Mouse (Mus musculus) MN1 (cell line): Measurements from ENCODE around the gene Gm6583.
A peak's percentile ranks its signal among the peaks of the same experiment; 100 is the strongest.
"Not testable (repeated sequence)": the region's sequence is repeated elsewhere in the genome, so short reads cannot be mapped to it uniquely, and the experiment has no call there.

ENCODE experiments used
- DNase-seq: peaks from one replicate; pipeline ENCODE4 v3.0.0-alpha.2; 2016; ENCODE audit warnings: low spot score

Gm6583 gene

GRCm38 (mm10) chr5:112325546-112326445, 30.0 kb downstream of the Gm6583 start, which contains the start of gene Tfip11:
TSS of gene Tfip11 (plus strand) at chr5:112326358.
- peak; percentile 99 for DNase-seq

GRCm38 (mm10) chr5:112324637-112325545, 30.9 kb downstream of the Gm6583 start:
- peak; percentile 88 for DNase-seq

GRCm38 (mm10) chr5:112323246-112323645, 32.6 kb downstream of the Gm6583 start:
- DNase-seq: no peak

- DNase-seq: no peak
Observed at GRCm38 (mm10) chr5:112321376-112321775, 34.5 kb downstream of the Gm6583 start.

- DNase-seq: no peak
Observed at GRCm38 (mm10) chr5:112320936-112321335, 34.9 kb downstream of the Gm6583 start.

GRCm38 (mm10) chr5:112320379-112320778, 35.5 kb downstream of the Gm6583 start:
- DNase-seq: no peak

GRCm38 (mm10) chr5:112319343-112319742, 36.5 kb downstream of the Gm6583 start:
- not testable (repeated sequence) for DNase-seq

GRCm38 (mm10) chr5:112317328-112317727, 38.5 kb downstream of the Gm6583 start:
- DNase-seq: no peak

- no peak for DNase-seq
Observed at GRCm38 (mm10) chr5:112316468-112316867, 39.4 kb downstream of the Gm6583 start.

- no peak for DNase-seq
Observed at GRCm38 (mm10) chr5:112313222-112313885, 42.5 kb downstream of the Gm6583 start.

- no peak for DNase-seq
Observed at GRCm38 (mm10) chr5:112305842-112306241, 50.0 kb downstream of the Gm6583 start.
